Mouse (Mus musculus): ENCODE results near the gene Il17f. TPM values are rescaled to one million over a fixed set of nuclear protein-coding genes. Genes with fewer than 3 reads are reported as not detected.
A peak's percentile ranks its signal among the peaks of the same experiment; 100 is the strongest.
"Not testable (repeated sequence)": the region's sequence is repeated elsewhere in the genome, so short reads cannot be mapped to it uniquely, and the experiment has no call there.

The Il17f gene
- total RNA-seq (2021): not detected
- long read RNA-seq, experiment 1: 0 reads
- long read RNA-seq, experiment 2: 0 reads

GRCm38 (mm10) chr1:20790517-20790916 lies at the start of gene Il17f:
TSS of gene Il17f (minus strand) at chr1:20790617.
- not testable (repeated sequence) for DNase-seq

GRCm38 (mm10) chr1:20839911-20840310 lies 49.5 kb upstream of the Il17f start:
- no peak for DNase-seq

- peak in 1 of 2 experiments; percentile 14 for DNase-seq
Measured at GRCm38 (mm10) chr1:20836551-20837125, 46.2 kb upstream of the Il17f start.

GRCm38 (mm10) chr1:20833141-20833511 lies 42.7 kb upstream of the Il17f start:
- no peak for DNase-seq

- peak; percentile 20 to 24 for DNase-seq
Measured at GRCm38 (mm10) chr1:20832473-20833140, 42.2 kb upstream of the Il17f start.

GRCm38 (mm10) chr1:20830546-20830945 lies 40.1 kb upstream of the Il17f start:
- no peak for DNase-seq

GRCm38 (mm10) chr1:20828061-20828460 lies 37.6 kb upstream of the Il17f start:
- no peak for DNase-seq

- no peak for DNase-seq
Measured at GRCm38 (mm10) chr1:20825036-20825435, 34.6 kb upstream of the Il17f start.

GRCm38 (mm10) chr1:20823906-20824305 lies 33.5 kb upstream of the Il17f start:
- DNase-seq: no peak

- DNase-seq: no peak
Measured at GRCm38 (mm10) chr1:20823471-20823870, 33.1 kb upstream of the Il17f start.

GRCm38 (mm10) chr1:20820959-20821358 lies 30.5 kb upstream of the Il17f start:
- DNase-seq: peak in 1 of 2 experiments; percentile 16

- DNase-seq: peak; percentile 89 to 90
Measured at GRCm38 (mm10) chr1:20819771-20820605, 29.6 kb upstream of the Il17f start, which contains the start of gene Mcm3. TSS of gene Mcm3 (minus strand) at chr1:20820312.

- no peak for DNase-seq
Measured at GRCm38 (mm10) chr1:20817596-20817995, 27.2 kb upstream of the Il17f start.

- DNase-seq: peak in 1 of 2 experiments; percentile 19
Measured at GRCm38 (mm10) chr1:20817172-20817571, 26.8 kb upstream of the Il17f start.

- no peak for DNase-seq
Measured at GRCm38 (mm10) chr1:20814521-20814920, 24.1 kb upstream of the Il17f start.

GRCm38 (mm10) chr1:20804526-20804925 lies 14.1 kb upstream of the Il17f start:
- DNase-seq: peak; percentile 20 to 40

GRCm38 (mm10) chr1:20801682-20802390 lies 11.4 kb upstream of the Il17f start:
- DNase-seq: peak; percentile 31 to 55

GRCm38 (mm10) chr1:20801275-20801674 lies 10.9 kb upstream of the Il17f start:
- DNase-seq: no peak

- DNase-seq: no peak
Measured at GRCm38 (mm10) chr1:20795178-20795577, 4.8 kb upstream of the Il17f start.

- no peak for DNase-seq
Measured at GRCm38 (mm10) chr1:20794760-20795159, 4.3 kb upstream of the Il17f start.

- DNase-seq: no peak
Measured at GRCm38 (mm10) chr1:20791414-20791813, 997 bp upstream of the Il17f start.

- DNase-seq: no peak
Measured at GRCm38 (mm10) chr1:20788419-20788818, 2.0 kb downstream of the Il17f start.
